Mouse (Mus musculus) pancreas, adult 10 weeks (tissue): ENCODE results near the gene Antxr1. TPM values are rescaled to one million over a fixed set of nuclear protein-coding genes. Genes with fewer than 3 reads are reported as not detected.

Experiments
- polyA plus RNA-seq: library from polyadenylated mRNA; stranded (reverse); fragments of 350-450 nt; fragmentation: Illumina TruSeq; extraction: RNeasy Lipid Tissue Mini Kit (QIAGEN cat#74804); gene quantifications from one replicate; pipeline ENCODE4 v1.2.3, GENCODE M21; 2015; ENCODE audit warnings: low read depth, low replicate concordance; ENCODE audit not compliant: insufficient read depth

Gene Antxr1
- polyA plus RNA-seq: 7.4 TPM

DNA sequence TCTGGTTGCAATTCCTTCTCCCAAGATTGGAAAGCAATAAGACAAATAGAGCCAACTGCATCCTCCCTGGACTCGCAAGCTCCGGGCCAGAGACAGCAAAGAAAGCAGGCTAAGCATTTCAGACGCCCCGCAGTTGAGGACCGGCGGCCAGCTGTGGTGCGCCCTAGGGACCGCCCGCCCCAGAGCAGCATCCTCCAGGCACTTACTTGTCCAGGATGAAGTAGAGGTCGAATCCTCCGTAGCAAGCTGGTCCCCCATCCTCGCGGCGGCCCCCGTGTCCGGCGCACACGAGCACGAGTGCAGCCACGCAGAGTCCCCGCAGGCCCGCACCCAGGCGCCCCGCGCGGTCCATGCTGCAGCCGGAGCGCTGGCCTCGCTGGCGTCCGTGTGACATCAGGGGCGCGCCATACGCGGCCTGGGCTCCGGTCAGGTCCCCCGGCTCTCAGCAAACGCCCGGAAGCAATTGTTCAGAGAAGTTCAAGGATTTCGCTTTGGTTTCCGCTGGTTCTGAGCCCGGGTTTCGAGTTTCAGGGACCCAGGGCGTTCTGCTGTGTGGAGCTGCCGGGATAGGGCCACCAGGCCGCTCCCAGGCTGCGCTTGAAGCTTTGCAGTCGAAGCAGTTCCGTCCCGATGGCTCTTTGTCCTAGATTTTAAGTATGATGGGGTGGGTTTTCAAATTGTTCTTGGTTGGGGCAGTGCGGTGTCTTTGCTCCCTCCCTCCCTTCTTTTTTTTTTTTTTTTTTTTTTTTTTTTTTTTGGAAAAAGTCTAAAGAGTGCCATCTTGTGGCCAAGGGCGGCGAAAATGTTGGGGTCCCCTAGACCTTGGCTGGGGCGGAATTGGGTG is at the start of gene Antxr1:
TSS of gene Antxr1 (minus strand) at position 731 of the 844 bp plus-strand sequence.

DNA sequence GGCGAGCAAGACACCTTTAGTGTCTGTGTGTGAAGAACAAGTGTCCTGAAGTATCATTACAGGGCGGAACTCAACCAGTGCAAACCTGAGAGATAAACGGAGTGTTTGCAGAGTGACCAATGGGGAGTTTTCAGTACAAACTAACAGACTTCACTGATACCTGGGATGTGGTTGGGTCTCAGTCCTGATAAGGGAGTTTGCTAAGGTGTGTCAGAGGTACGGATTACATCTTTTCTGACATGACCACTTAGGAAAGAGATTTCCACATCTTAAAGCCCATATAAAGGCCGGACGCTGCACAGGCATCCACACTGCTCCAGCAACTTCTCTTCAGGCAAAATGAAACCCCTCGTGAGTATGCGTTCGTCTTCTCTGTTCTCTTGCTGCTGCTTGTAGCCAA is 37.4 kb upstream of the Antxr1 start, which contains the start of gene Gkn2:
TSS of gene Gkn2 (plus strand) at position 301 of the 400 bp plus-strand sequence.

DNA sequence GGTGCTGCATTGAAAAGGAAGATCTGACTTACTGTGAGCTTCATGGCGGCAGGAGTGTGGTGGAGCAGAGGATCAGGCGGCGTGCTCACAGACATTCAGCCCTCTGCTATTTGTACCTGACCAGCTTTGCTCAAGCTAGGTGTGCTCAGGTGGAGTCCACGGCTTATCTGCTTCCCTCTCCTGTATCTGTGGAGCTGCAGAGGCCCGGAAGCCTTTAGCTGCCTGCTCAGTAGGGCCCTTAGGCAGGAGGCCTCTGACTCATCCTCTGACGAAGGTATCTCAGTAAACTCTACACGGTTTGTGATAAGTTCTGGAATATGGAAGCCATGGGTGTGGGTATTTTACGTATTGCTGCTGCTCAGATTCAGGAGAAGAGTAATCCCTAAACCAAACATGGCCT is 15.2 kb upstream of the Antxr1 start, which contains the start of gene Gkn1:
TSS of gene Gkn1 (minus strand) at position 114 of the 400 bp plus-strand sequence.

DNA sequence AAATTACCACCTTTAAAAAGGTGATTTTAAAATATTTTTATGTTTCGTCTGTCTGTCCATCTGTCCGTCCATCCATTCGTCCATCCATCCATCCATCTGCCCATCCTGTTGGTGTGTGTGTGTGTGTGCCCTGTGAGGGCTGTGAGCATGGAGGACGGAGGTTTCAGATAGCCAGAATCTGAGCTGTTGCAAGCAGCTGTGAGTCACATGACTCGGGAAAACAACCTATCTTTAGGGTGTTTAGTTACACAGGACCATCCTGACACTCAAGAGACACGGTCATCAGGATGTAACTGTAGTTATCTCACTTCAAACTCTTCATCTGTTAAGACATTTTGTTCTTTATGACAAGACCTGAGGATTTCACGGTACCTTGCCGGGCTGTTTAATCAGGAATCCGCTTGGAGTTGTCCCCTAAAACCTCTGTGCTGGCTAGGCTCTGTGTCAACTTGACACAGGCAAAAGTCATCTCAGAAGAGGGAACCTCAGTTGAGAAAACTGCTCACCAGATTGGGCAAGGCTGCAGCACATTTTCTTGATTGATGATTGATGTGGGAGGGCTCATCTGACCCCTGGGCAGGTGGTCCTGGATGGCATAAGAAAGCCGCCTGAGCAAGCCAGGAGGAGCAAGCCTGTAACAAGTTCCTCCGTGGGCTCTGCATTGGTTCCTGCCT is 231.4 kb downstream of the Antxr1 start, which contains the start of gene D6Ertd527e:
TSS of gene D6Ertd527e (plus strand) at position 624 of the 674 bp plus-strand sequence.

Other genes with a start within 250 kb of the Antxr1 start
- gene D6Ertd527e, start 231.1 kb downstream of the Antxr1 start, polyA plus RNA-seq: 1.4 TPM
- not detected for gene Gkn1, start 15.1 kb upstream of the Antxr1 start, polyA plus RNA-seq
- gene Gkn2, start 37.5 kb upstream of the Antxr1 start, polyA plus RNA-seq: not detected
- gene Gkn3, start 53.1 kb upstream of the Antxr1 start, polyA plus RNA-seq: 1.4 TPM
- gene Bmp10, start 93.2 kb upstream of the Antxr1 start, polyA plus RNA-seq: not detected
- gene Arhgap25, start 197.4 kb upstream of the Antxr1 start, polyA plus RNA-seq: 1.6 TPM